Mouse (Mus musculus): ENCODE results near the gene Dus2.
A peak's percentile ranks its signal among the peaks of the same experiment; 100 is the strongest.

- no peak for TF ChIP-seq CHD1 (IDR thresholded peaks at IDR 0.05; ENCODE audit: low read depth, low read length)
- TF ChIP-seq MAX (IDR thresholded peaks at IDR 0.05; ENCODE audit: low read length), result no peak
- TF ChIP-seq CTCF (conservative IDR thresholded peaks at IDR 0.05 in 1 of 2, IDR thresholded peaks at IDR 0.05 in 1 of 2; ENCODE audit: low read depth in 2 of 2, low read length in 2 of 2), result peak in 1 of 2 experiments; percentile 53; a peak in 2 of 4 replicates
- no peak for TF ChIP-seq USF2 (conservative IDR thresholded peaks at IDR 0.05; ENCODE audit: low read depth, low read length)
- TF ChIP-seq POLR2AphosphoS2 (IDR thresholded peaks at IDR 0.05; ENCODE audit: low read depth, low read length), result no peak
- TF ChIP-seq ZC3H11A (IDR thresholded peaks at IDR 0.05; ENCODE audit: low read depth, low read length), result no peak
- TF ChIP-seq KAT2A (IDR thresholded peaks at IDR 0.05; ENCODE audit: insufficient replicate concordance, low read length), result no peak
- TF ChIP-seq PAX5 (IDR thresholded peaks at IDR 0.05; ENCODE audit: low read length), result no peak
- TF ChIP-seq HCFC1 (IDR thresholded peaks at IDR 0.05; ENCODE audit: low read depth, low read length), result no peak
- TF ChIP-seq EP300 (IDR thresholded peaks at IDR 0.05; ENCODE audit: low read length), result no peak
Observed at GRCm38 (mm10) chr8:106006413-106006812, 15.3 kb downstream of the Dus2 start.

Data from CH12.LX (cell line).